Mouse (Mus musculus) bone marrow macrophage, adult 2 months (primary cell): ENCODE results near the gene Serpina11.

Experiments
- CTCF ChIP-seq: IDR thresholded peaks from 2 replicates; pipeline ENCODE4 v1.5.1; 2012; ENCODE audit warnings: low read depth, mild to moderate bottlenecking, low read length, moderate library complexity
- POLR2A ChIP-seq: IDR thresholded peaks from 2 replicates; pipeline ENCODE4 v1.6.1; 2012; ENCODE audit warnings: mild to moderate bottlenecking, low read depth, low read length, borderline replicate concordance

DNA sequence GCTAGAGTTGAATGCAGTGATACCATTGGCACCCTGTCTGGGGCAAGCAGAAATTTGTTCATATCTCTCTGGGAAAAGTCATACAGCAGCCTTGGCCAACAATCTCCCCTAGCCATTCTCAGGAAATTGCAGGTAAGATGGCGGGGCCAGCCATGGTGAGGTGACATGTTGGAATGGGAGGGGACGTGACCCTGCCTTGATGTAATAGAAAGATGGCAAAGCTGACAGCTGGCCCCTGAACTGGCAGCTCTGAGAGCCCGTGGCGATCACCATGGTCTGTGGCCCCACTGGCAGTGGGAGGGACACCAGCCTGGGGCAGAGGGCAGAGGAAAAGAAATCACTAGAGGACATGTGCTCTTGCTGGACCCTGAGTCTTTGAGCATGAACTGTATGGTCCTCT lies 43.5 kb downstream of the Serpina11 start:
- no peak for TF ChIP-seq CTCF
- no peak for TF ChIP-seq POLR2A
